In the genomic region with DNA sequence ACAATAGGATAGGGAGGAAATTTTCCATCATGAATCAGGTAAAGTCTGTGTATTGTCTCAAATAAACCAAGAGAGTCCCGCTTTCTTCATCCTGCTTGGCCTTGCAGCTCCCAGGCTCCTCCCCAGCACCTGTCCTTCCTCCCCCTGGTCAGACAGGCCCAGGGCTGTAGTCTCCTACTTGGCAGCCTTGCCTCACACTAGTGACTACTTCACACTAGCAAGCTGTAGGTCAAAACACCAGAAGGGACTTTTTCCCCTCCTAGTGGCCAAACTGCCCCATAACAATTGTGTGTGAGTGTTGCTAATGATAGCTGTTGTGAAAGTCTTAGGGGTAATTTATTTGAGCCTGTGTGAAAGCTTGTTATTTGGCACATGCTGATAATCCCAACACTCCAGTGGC, we compare ENCODE assay signal across 10 mouse cellular contexts.
DNase-seq lines count a peak whose midpoint lies in the region; TF ChIP-seq lines count a peak whose summit lies in the region.
"Had no signal": no experiment of that assay in that cellular context is flagged by ENCODE, and none has a peak within 500 bp of the region (broad histone marks: within the 10 kb centered on the region; RNA-seq: fewer than 3 reads in every experiment).

No protein-coding gene starts in this region.

- H3K4me3 ChIP-seq in lung, adult 2 months (replicated peaks; ENCODE audit: extremely low read depth, low read depth, low read length) = no peak overlapping the region
- no peak overlapping the region for H3K4me3 ChIP-seq in MEL (ENCODE audit: control insufficient read depth in 1 of 2, insufficient read depth in 1 of 2, low read depth in 2 of 2, low read length in 2 of 2)
- H3K4me3 ChIP-seq in cortical plate, adult 2 months (ENCODE audit: insufficient read depth, low read length) = no peak overlapping the region
- H3K4me3 ChIP-seq: midbrain, embryonic 13.5 days had no signal

- DNase-seq in heart, adult 11 months = peak; percentile 71
- no peak for DNase-seq in heart, adult 8-10 months (ENCODE audit: low spot score)
- DNase-seq in lung, postnatal 10 days = peak; percentile 32
- no peak for DNase-seq in lung, adult 2 months
- DNase-seq in MEL (ENCODE audit: low read depth, low spot score) = peak; percentile 13
- DNase-seq in ovary, postnatal 10 days (ENCODE audit: low spot score) = no peak
- DNase-seq in adrenal gland, postnatal 4 days (ENCODE audit: low spot score in 2 of 2) = no peak
- DNase-seq: right cerebral cortex, postnatal 4 days had no signal

- TF ChIP-seq RAD21 in MEL (IDR thresholded peaks at IDR 0.05; ENCODE audit: low read depth, low read length) = peak; percentile 43

- H3K4me1 ChIP-seq in lung, adult 2 months (ENCODE audit: control insufficient read depth, insufficient read depth, low read length) = no peaks in the 10 kb centered on the region
- H3K4me1 ChIP-seq in MEL (ENCODE audit: control insufficient read depth in 1 of 2, insufficient read depth in 2 of 2, low read length in 2 of 2) = no peaks in the 10 kb centered on the region
- peaks cover 2% of the 10 kb centered on the region; the same call in 1 of the 2 replicates for H3K4me1 ChIP-seq in cortical plate, adult 2 months (ENCODE audit: control insufficient read depth, insufficient read depth, low read length)
- H3K4me1 ChIP-seq: midbrain, embryonic 13.5 days had no signal

- no peaks in the 10 kb centered on the region for H3K36me3 ChIP-seq in MEL (ENCODE audit: control insufficient read depth in 1 of 2, insufficient read depth in 2 of 2, low read length in 2 of 2)

- TF ChIP-seq CTCF in lung, adult 2 months (IDR thresholded peaks at IDR 0.05; ENCODE audit: insufficient read depth, low read length) = no peak
- TF ChIP-seq CTCF in MEL (IDR thresholded peaks at IDR 0.05 in 2 of 3, conservative IDR thresholded peaks at IDR 0.05 in 1 of 3; ENCODE audit: control insufficient read depth in 1 of 3, insufficient read depth in 1 of 3, low read depth in 2 of 3, low read length in 3 of 3, poor library complexity in 1 of 3, severe bottlenecking in 1 of 3) = peak; percentile 14 to 50 (median 34); a peak in 4 of 6 replicates
- 0 out of 2 replicates have a peak, but pooled peaks have one; percentile 3 for TF ChIP-seq CTCF in cortical plate, adult 2 months (IDR thresholded peaks at IDR 0.05; ENCODE audit: extremely low read depth, insufficient read depth, low read length)

- H3K79me2 ChIP-seq in MEL (ENCODE audit: control insufficient read depth, insufficient read depth, low read length, poor library complexity) = no peaks in the 10 kb centered on the region

- H3K27me3 ChIP-seq in MEL (ENCODE audit: control insufficient read depth in 1 of 2, insufficient read depth in 2 of 2, low read length in 2 of 2) = no peaks in the 10 kb centered on the region
- H3K27me3 ChIP-seq: midbrain, embryonic 13.5 days had no signal

- TF ChIP-seq POLR2A in lung, adult 2 months (IDR thresholded peaks at IDR 0.05; ENCODE audit: borderline replicate concordance, extremely low read depth, low read depth, low read length) = no peak
- no peak for TF ChIP-seq POLR2A in MEL (IDR thresholded peaks at IDR 0.05; ENCODE audit: control insufficient read depth in 1 of 2, insufficient read depth in 1 of 2, low read depth in 1 of 2, low read length in 2 of 2, poor library complexity in 1 of 2)
- no peak for TF ChIP-seq POLR2A in cortical plate, adult 2 months (IDR thresholded peaks at IDR 0.05; ENCODE audit: extremely low read depth, insufficient read depth, low read length)

- H3K9ac ChIP-seq in MEL (ENCODE audit: control insufficient read depth, low read depth, low read length, poor library complexity, severe bottlenecking) = no peak overlapping the region
- H3K9ac ChIP-seq: midbrain, embryonic 13.5 days had no signal

- TF ChIP-seq EP300 in MEL (IDR thresholded peaks at IDR 0.05; ENCODE audit: low read depth in 1 of 2, low read length in 2 of 2) = no peak

- 72% methylated on average over 1 of the region's 1 CpGs for WGBS in lung, adult 2 months

- no peak overlapping the region for H3K27ac ChIP-seq in MEL (ENCODE audit: control insufficient read depth, low read depth, low read length)
- no peak overlapping the region for H3K27ac ChIP-seq in cortical plate, adult 2 months (ENCODE audit: insufficient read depth, low read length)
- H3K27ac ChIP-seq: midbrain, embryonic 13.5 days had no signal

- H3K9me3 ChIP-seq in MEL (replicated peaks; ENCODE audit: insufficient read depth, low read length) = no peaks in the 10 kb centered on the region
- H3K9me3 ChIP-seq: midbrain, embryonic 13.5 days had no signal

TF ChIP-seq in MEL, 35 proteins besides CTCF, POLR2A, EP300 and RAD21:
- TF ChIP-seq SMC3 (IDR thresholded peaks at IDR 0.05; ENCODE audit: low read depth, low read length) (peak; percentile 57), CHD1 (IDR thresholded peaks at IDR 0.05; ENCODE audit: low read depth, low read length) (no peak)

Comparison
In these comparisons a context has a peak if more than half of its experiments do, and no peak if none do; other contexts are left out.
1. DNase-seq: peak in heart, adult 11 months (single experiment), lung, postnatal 10 days (single experiment) and MEL (single experiment); none in heart, adult 8-10 months (single experiment), lung, adult 2 months (single experiment), ovary, postnatal 10 days (single experiment) and adrenal gland, postnatal 4 days (0 of 2).